ENCODE assay signal across 28 mouse cellular contexts in the genomic region with DNA sequence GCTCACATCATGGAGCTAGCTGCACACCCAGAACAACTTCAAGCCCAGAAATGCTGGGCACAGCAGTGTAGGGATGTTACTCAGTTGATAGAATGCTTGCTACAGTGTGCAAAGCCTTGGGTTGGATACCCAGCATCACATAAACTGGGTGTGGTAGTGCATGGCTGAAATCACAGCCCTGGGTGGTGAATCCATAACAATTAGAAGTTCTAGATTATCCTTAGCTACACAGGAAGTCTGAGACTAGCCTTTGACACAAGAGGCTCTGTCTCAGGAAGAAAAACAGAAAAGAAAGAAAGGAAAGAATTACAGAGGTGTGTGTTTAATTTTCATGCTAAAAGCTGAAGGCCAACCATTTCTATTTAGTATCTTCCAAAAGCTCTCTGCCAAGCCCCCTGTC.
DNase-seq lines count a peak whose midpoint lies in the region; ATAC-seq lines count a peak whose summit lies in the region.
"Had no signal": no experiment of that assay in that cellular context is flagged by ENCODE, and none has a peak within 500 bp of the region (broad histone marks: within the 10 kb centered on the region; RNA-seq: fewer than 3 reads in every experiment).

No protein-coding gene starts in this region.

- intact Hi-C loops in heart, postnatal 10 days (cut with DNase I), result no loop called here

- H3K4me2 ChIP-seq in heart, embryonic 11.5 days, result no peak overlapping the region
- no peak overlapping the region for H3K4me2 ChIP-seq in heart, embryonic 16.5 days (ENCODE audit: low read depth, low read length)
- H3K4me2 ChIP-seq: embryonic facial prominence, embryonic 15.5 days; forebrain, embryonic 13.5 days; hindbrain, embryonic 15.5 days; limb, embryonic 12.5 days; liver, embryonic 15.5 days; lung, embryonic 14.5 days; neural tube, embryonic 15.5 days; stomach, embryonic 15.5 days had no signal

- no peak for DNase-seq in heart, adult 9 months (ENCODE audit: low spot score in 2 of 2)
- DNase-seq in heart, postnatal 10 days, result no peak
- DNase-seq in embryonic facial prominence, embryonic 10.5 days (ENCODE audit: low spot score), result no peak
- no peak for DNase-seq in urinary bladder, adult 2 months (ENCODE audit: low spot score)
- no peak for DNase-seq in urinary bladder, postnatal 36 days (ENCODE audit: low spot score in 2 of 2)
- DNase-seq: adrenal gland, adult 8-10 months; cerebellum, adult 2 months; cerebellum, postnatal 14 days; gastrocnemius, postnatal 14 days; kidney, adult 11 months; kidney, postnatal 14 days; layer of hippocampus, adult 9-11 months; lung, embryonic 14.5 days; lung, postnatal 14 days; midbrain, embryonic 14.5 days; retina, postnatal 1 day; right cerebral cortex, postnatal 25 days had no signal

- no peak overlapping the region for H3K9ac ChIP-seq in heart, embryonic 11.5 days (ENCODE audit: low read depth, low read length)
- no peak overlapping the region for H3K9ac ChIP-seq in heart, embryonic 16.5 days (ENCODE audit: low read length)
- H3K9ac ChIP-seq: embryonic facial prominence, embryonic 15.5 days; forebrain, embryonic 13.5 days; hindbrain, embryonic 15.5 days; limb, embryonic 12.5 days; liver, embryonic 15.5 days; lung, embryonic 14.5 days; neural tube, embryonic 15.5 days; stomach, embryonic 15.5 days had no signal

- no peak for ATAC-seq in heart, embryonic 11.5 days (replicated peaks; ENCODE audit: insufficient number of reproducible peaks, low FRiP score, low TSS enrichment)
- ATAC-seq in heart, embryonic 16.5 days (replicated peaks; ENCODE audit: extremely low read depth, insufficient read depth, low FRiP score), result no peak
- ATAC-seq: CD4-positive, CD25-positive, alpha-beta regulatory T cell, adult 4 months; forebrain, embryonic 13.5 days; inflammation-experienced regulatory T-cells, adult 6 months had no signal

- 0 out of 2 replicates have a peak overlapping the region, but pooled peaks have one; percentile 35 for H3K27ac ChIP-seq in heart, embryonic 11.5 days (ENCODE audit: low read depth, low read length)
- peak overlapping the region; percentile 7 for H3K27ac ChIP-seq in heart, embryonic 16.5 days (ENCODE audit: low read length)
- peak overlapping the region; percentile 63 for H3K27ac ChIP-seq in embryonic facial prominence, embryonic 10.5 days (replicated peaks)
- H3K27ac ChIP-seq: embryonic facial prominence, embryonic 15.5 days; forebrain, embryonic 13.5 days; hindbrain, embryonic 15.5 days; limb, embryonic 12.5 days; liver, embryonic 15.5 days; neural tube, embryonic 15.5 days; stomach, embryonic 15.5 days had no signal

- no peaks in the 10 kb centered on the region for H3K9me3 ChIP-seq in heart, embryonic 11.5 days (replicated peaks; ENCODE audit: control insufficient read depth, low read length)
- no peaks in the 10 kb centered on the region for H3K9me3 ChIP-seq in heart, embryonic 16.5 days (replicated peaks; ENCODE audit: control insufficient read depth, low read length)
- H3K9me3 ChIP-seq in embryonic facial prominence, embryonic 10.5 days, result no peaks in the 10 kb centered on the region
- H3K9me3 ChIP-seq: embryonic facial prominence, embryonic 15.5 days; forebrain, embryonic 13.5 days; hindbrain, embryonic 15.5 days; limb, embryonic 12.5 days; liver, embryonic 15.5 days; neural tube, embryonic 15.5 days; stomach, embryonic 15.5 days had no signal

- H3K4me1 ChIP-seq in heart, embryonic 11.5 days (ENCODE audit: control insufficient read depth, insufficient read depth, low read length), result peaks cover 33% of the 10 kb centered on the region
- peaks cover 35% of the 10 kb centered on the region for H3K4me1 ChIP-seq in heart, embryonic 16.5 days (ENCODE audit: control insufficient read depth, insufficient read depth, low read length)
- H3K4me1 ChIP-seq in embryonic facial prominence, embryonic 10.5 days, result peaks cover 46% of the 10 kb centered on the region
- H3K4me1 ChIP-seq: forebrain, embryonic 13.5 days; hindbrain, embryonic 15.5 days; liver, embryonic 15.5 days; neural tube, embryonic 15.5 days; stomach, embryonic 15.5 days had no signal

- H3K4me3 ChIP-seq in heart, embryonic 11.5 days (ENCODE audit: low read depth, low read length), result no peak overlapping the region
- no peak overlapping the region for H3K4me3 ChIP-seq in heart, embryonic 16.5 days (ENCODE audit: low read length)
- H3K4me3 ChIP-seq in embryonic facial prominence, embryonic 10.5 days, result no peak overlapping the region
- H3K4me3 ChIP-seq: embryonic facial prominence, embryonic 15.5 days; forebrain, embryonic 13.5 days; hindbrain, embryonic 15.5 days; limb, embryonic 12.5 days; liver, embryonic 15.5 days; neural tube, embryonic 15.5 days; stomach, embryonic 15.5 days had no signal

- H3K36me3 ChIP-seq in heart, embryonic 11.5 days (ENCODE audit: control insufficient read depth, insufficient read depth, low read length), result no peaks in the 10 kb centered on the region
- H3K36me3 ChIP-seq in heart, embryonic 16.5 days (ENCODE audit: control insufficient read depth, insufficient read depth), result peaks cover 6% of the 10 kb centered on the region; the same call in 1 of the 2 replicates
- 0 out of 2 replicates have a peak, but pooled peaks cover 5% of the 10 kb centered on the region for H3K36me3 ChIP-seq in embryonic facial prominence, embryonic 10.5 days (replicated peaks)
- H3K36me3 ChIP-seq: embryonic facial prominence, embryonic 15.5 days; hindbrain, embryonic 15.5 days; liver, embryonic 15.5 days; neural tube, embryonic 15.5 days; stomach, embryonic 15.5 days had no signal

- no peaks in the 10 kb centered on the region for H3K27me3 ChIP-seq in heart, embryonic 11.5 days (ENCODE audit: control insufficient read depth, insufficient read depth, low read length)
- H3K27me3 ChIP-seq in heart, embryonic 16.5 days (ENCODE audit: control insufficient read depth, insufficient read depth, low read length), result no peaks in the 10 kb centered on the region
- no peaks in the 10 kb centered on the region for H3K27me3 ChIP-seq in embryonic facial prominence, embryonic 10.5 days (replicated peaks; ENCODE audit: low read depth, poor library complexity, severe bottlenecking)
- H3K27me3 ChIP-seq: embryonic facial prominence, embryonic 15.5 days; forebrain, embryonic 13.5 days; hindbrain, embryonic 15.5 days; limb, embryonic 12.5 days; liver, embryonic 15.5 days; neural tube, embryonic 15.5 days; stomach, embryonic 15.5 days had no signal

Comparison
In these comparisons a context has a peak if more than half of its experiments do, and no peak if none do; other contexts are left out.
1. H3K27ac ChIP-seq: peak in every context shown above with its lines; median percentile 63 in embryonic facial prominence, embryonic 10.5 days; 35 in heart, embryonic 11.5 days; 7 in heart, embryonic 16.5 days.